20 mouse cellular contexts compared by ENCODE assay signal in genomic region chr1:34223866-34224265, GRCm38 (mm10).
"Had no signal": no experiment of that assay in that cellular context is flagged by ENCODE, and none has a peak within 500 bp of the region (broad histone marks: within the 10 kb centered on the region; RNA-seq: fewer than 3 reads in every experiment).

No protein-coding gene starts in this region.

- DNase-seq: kidney, adult 2 months; kidney, postnatal 25 days; layer of hippocampus, adult 9-11 months; right cerebral cortex, adult 18-20 months; right cerebral cortex, postnatal 14 days; right cerebral cortex, postnatal 4 days; thymus, adult 2 months; thymus, postnatal 14 days; thymus, postnatal 4 days had no signal

- ATAC-seq: intestine, postnatal 0 days; midbrain, embryonic 15.5 days had no signal

- H3K4me1 ChIP-seq: limb, embryonic 10.5 days; lung, embryonic 15.5 days; midbrain, embryonic 12.5 days; midbrain, embryonic 15.5 days; neural tube, embryonic 12.5 days; neural tube, embryonic 15.5 days had no signal

- H3K27ac ChIP-seq: kidney, postnatal 0 days; layer of hippocampus, adult 2 months; limb, embryonic 10.5 days; limb, embryonic 13.5 days; lung, embryonic 15.5 days; macrophage; midbrain, embryonic 12.5 days; midbrain, embryonic 15.5 days; neural tube, embryonic 12.5 days; neural tube, embryonic 15.5 days had no signal

- H3K4me2 ChIP-seq: limb, embryonic 13.5 days; lung, embryonic 15.5 days; midbrain, embryonic 12.5 days; midbrain, embryonic 15.5 days; neural tube, embryonic 12.5 days; neural tube, embryonic 15.5 days had no signal

- H3K4me3 ChIP-seq: layer of hippocampus, adult 2 months; limb, embryonic 10.5 days; limb, embryonic 13.5 days; lung, embryonic 15.5 days; midbrain, embryonic 12.5 days; midbrain, embryonic 15.5 days; neural tube, embryonic 12.5 days; neural tube, embryonic 15.5 days had no signal

- H3K9me3 ChIP-seq: limb, embryonic 10.5 days; limb, embryonic 13.5 days; lung, embryonic 15.5 days; midbrain, embryonic 12.5 days; midbrain, embryonic 15.5 days; neural tube, embryonic 12.5 days; neural tube, embryonic 15.5 days had no signal

- H3K27me3 ChIP-seq: limb, embryonic 13.5 days; lung, embryonic 15.5 days; midbrain, embryonic 12.5 days; midbrain, embryonic 15.5 days; neural tube, embryonic 12.5 days; neural tube, embryonic 15.5 days had no signal

- H3K36me3 ChIP-seq: lung, embryonic 15.5 days had no signal

- H3K9ac ChIP-seq: limb, embryonic 13.5 days; lung, embryonic 15.5 days; midbrain, embryonic 12.5 days; midbrain, embryonic 15.5 days; neural tube, embryonic 12.5 days; neural tube, embryonic 15.5 days had no signal
